Mouse (Mus musculus) brown adipose tissue, adult 24 weeks (tissue): ENCODE measurements at regions not wholly inside any gene's neighbourhood (a gene's known extent, or its start where the extent isn't known, plus 50 kb on each side); places are given as distances from the start of the nearest gene placed in this dataset.

ENCODE experiments used
- H3K27ac ChIP-seq: fragments of 200-500 bp; replicated peaks from 2 replicates; pipeline ENCODE4 v1.5.1; 2012; ENCODE audit warnings: low read depth, mild to moderate bottlenecking, low read length
- H3K4me1 ChIP-seq: fragments of 200-500 bp; 2 replicates; pipeline ENCODE4 v1.6.1; 2012; ENCODE audit warnings: low read length, mixed read lengths; ENCODE audit not compliant: control insufficient read depth, insufficient read depth, insufficient read length
- H3K4me3 ChIP-seq: fragments of 200-500 bp; 2 replicates; pipeline ENCODE4 v1.5.1; 2012; ENCODE audit warnings: low read depth, mild to moderate bottlenecking, low read length, moderate library complexity; ENCODE audit not compliant: insufficient read depth

DNA sequence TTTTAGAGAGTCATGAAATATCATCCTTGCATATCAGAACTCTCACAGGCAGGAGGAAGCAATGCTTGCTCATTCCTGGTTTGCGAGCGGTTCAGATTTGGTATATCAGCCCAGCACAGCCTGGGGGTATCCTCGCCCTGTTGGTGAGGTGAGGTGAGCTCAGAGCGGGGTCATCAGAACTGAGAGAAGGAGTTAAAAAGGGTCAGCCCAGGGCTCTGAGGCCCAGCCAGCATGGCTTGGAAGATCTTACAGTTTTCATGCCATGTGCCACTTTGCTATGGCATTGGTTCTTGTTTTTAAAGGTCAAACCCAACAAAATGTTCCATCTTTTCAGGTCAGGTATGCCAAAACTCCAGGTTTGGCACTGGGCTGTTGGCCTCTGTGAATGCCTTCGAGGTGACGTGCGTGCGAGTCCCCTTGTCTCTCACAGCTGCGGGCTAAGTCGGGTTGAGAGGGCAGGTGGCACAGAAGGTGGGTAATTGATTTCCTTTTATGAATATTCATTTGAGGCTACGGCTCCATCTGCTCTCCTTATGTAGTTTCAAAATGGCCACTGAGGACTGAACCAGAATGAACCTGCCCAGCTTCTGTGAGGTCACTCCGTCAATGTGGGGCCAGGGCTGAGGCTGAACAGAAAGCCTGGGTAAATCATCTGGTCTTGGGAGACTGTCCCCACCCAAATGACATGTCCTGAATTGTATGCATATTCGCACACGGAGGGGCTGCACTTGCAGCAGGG, 86.3 kb downstream of the Hhipl2 start:
- Histone ChIP-seq H3K4me1 (no peaks in the 10 kb centered on the region), H3K27ac (no peak overlapping the region), H3K4me3 (no peak overlapping the region)

DNA sequence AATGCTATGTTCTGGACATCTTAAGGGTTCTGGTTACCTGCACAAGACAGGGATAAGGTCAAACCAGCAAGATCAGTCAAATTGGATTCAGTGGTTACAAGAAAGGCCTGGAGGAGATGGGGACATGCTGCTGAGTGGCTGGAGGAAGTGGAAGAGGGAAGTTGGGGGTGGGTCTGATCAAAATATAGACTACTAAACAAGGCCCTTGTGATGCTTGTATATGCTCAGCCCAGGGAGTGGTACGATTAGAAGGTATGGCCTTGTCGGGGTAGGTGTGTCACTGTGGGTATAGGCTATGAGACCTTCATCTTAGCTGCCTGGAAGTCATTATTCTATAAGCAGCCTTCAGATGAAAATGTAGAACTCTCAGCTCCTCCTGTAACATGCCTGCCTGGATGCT, 89.9 kb downstream of the Hhipl2 start:
- Histone ChIP-seq H3K4me1 (no peaks in the 10 kb centered on the region), H3K27ac (no peak overlapping the region), H3K4me3 (no peak overlapping the region)

DNA sequence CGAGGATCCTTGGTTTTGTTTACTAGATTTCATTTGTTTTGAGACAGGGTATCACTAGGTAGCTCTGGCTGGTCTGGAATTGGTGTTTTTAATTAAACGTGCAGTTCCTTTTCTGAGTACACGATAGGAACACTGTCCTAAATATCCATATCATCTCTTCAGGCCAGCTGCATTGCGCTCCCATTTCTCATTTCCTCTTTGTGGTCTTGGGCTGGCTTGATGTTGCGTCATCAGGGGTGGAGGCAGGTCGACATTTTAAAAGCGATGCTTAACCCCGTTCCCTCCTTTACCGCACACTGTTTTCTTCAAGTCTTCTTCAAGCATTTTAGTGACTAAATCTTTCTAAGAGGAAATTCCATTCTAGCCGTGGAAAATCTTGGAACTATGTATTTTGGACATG, 92.7 kb downstream of the Hhipl2 start:
- no peaks in the 10 kb centered on the region for H3K4me1 ChIP-seq
- no peak overlapping the region for H3K27ac ChIP-seq
- no peak overlapping the region for H3K4me3 ChIP-seq

DNA sequence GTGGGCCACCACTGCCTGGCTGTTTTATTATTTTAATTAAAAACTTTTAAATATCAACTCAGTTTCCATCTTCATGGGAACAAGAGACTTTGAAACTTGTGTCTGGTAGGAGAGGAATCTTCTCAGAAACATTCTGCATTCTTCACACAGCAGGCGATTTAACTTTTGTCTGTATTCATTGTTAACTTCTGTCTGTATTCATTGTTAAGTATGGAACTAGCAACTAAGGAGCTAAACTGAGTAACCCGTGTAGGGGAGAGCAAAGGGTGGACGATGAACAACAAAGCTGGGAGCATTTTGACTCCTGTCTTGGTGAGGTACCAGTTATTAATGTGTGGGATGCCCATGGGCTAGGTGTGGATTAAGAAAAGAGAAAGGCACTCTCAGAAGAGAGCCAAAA, 95.9 kb downstream of the Hhipl2 start:
- Histone ChIP-seq H3K4me1 (no peaks in the 10 kb centered on the region), H3K27ac (no peak overlapping the region), H3K4me3 (no peak overlapping the region)

DNA sequence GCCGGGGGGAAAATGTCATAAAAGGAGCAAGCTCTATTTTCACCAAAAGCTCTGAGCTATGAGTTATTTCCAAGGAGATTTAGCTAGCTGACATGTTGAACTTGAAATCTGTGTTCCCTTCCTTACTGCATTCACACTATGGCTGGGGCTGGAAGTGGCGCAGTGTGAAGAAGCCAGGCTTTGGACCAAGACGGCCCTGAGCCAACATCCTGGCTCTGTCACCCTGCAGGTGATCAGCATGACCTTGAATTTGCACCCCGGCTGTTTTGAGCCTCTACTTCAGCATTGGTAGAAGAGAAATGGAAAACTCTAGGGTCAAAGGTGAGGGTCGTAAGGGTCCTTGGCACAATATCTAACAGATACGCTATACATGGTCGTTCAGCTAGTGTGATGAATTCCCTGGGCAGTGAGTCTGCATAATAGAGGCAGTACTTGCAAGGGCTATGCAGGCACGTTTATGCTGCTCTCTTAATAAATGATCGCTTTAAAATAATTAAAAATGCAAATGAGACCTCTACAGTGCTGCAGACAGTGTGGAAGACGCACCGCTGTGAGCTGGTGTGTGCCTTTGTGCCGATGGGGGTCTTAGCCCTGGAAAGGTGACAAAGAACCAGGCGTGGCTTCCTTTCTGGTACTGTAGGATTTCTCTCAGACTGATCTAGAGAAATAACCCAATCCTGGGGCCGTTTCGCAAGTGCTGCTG, 96.4 kb downstream of the Hhipl2 start:
- Histone ChIP-seq H3K27ac (no peak overlapping the region), H3K4me1 (no peaks in the 10 kb centered on the region), H3K4me3 (no peak overlapping the region)

DNA sequence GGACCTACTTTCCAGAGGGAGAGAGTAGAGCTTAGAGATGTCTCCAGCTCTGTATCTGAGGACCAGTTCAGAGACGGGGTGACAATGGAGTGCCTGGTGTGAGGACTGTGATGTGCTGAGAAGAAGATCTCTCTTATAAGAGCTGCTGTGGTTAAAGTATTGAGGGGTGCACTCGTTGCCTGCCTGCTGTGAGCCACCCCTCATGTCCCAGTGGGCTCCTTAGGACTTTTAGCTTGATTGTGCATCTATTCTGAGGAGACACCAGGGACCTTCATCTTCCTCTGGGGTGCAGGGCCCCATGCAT, 96.9 kb downstream of the Hhipl2 start:
- H3K4me1 ChIP-seq = no peaks in the 10 kb centered on the region

DNA sequence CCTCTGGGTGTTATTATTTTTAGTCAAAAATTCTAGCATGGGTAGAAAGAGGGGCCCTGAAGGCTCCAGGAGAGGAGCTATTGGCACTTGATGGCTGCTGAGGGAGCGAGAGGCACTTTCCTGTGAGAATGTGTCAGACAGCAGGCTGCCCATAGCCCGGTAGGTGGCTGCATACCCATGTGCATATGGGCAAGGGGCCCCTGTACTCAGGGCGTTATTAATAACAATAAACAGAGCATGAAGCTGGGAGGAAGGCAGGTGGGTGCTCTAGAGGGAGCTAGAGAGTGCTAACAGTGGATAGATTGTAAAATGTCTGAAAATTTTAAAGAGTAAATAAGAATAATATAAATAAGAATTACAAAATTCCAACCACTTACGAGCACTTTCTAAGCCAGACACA, 98.2 kb downstream of the Hhipl2 start:
- Histone ChIP-seq H3K4me1 (no peaks in the 10 kb centered on the region), H3K4me3 (no peak overlapping the region), H3K27ac (no peak overlapping the region)

More for the DNA sequence above, 96.9 kb downstream of the Hhipl2 start:
- Histone ChIP-seq H3K27ac (no peak overlapping the region), H3K4me3 (no peak overlapping the region)

DNA sequence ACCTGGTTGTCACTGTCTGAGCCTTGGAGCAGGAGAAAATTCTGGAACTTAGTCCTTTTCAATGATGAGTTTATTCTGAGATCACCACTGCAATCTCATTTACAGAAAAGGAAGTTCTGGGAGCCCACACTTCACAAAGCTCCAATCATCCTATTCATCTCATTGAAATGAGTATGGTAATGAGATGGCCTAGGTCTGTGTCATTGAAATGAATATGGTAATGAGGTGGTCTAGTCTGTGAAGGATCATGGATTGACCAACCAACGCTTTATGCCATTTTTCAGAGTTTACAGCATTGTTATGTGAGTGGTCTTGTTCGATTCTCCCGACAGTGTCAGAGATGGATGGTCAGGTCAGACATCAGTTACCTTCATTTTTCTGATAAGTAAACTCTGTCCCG, 99.2 kb downstream of the Hhipl2 start:
- Histone ChIP-seq H3K4me3 (no peak overlapping the region), H3K27ac (no peak overlapping the region), H3K4me1 (no peaks in the 10 kb centered on the region)

DNA sequence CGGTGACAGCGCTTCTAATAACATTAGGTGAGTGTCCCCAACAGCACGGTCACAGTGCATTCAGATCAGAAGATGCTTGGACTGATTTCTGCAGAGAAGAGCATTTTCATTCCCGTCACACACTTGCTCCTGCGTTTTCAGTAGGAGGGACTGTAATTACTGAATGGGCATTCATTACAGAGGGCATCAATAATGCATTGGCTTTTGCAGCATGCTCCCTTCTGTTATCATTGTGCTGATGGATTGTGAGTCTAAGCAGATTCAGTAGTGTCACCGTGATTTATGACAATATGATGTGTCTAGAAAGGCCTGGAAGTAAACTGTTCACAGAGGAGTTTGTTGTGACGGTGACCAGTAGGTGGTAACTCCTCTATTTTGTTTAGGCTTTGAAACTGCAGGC, 103.6 kb downstream of the Hhipl2 start:
- no peaks in the 10 kb centered on the region for H3K4me1 ChIP-seq
- no peak overlapping the region for H3K27ac ChIP-seq
- H3K4me3 ChIP-seq = no peak overlapping the region

DNA sequence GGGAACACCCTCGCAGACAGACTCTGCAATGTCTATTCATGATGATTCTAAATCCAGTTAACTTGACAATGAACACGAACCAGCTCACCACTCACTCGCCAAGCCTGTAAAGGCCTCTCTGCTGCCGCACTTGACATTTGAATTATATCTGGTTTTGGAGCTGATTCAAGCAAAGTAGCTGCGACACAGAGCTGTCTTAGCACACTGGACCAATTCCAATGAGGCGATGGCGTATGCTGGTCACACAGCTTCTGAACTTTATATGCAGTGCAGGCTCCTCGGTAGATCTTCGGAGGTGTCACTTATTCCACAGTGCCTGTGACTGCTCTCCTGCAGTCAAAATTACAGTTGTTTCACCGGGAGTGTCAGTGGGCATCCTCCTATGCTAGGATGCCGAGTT, 115.4 kb downstream of the Hhipl2 start:
- Histone ChIP-seq H3K27ac (no peak overlapping the region), H3K4me1 (no peaks in the 10 kb centered on the region), H3K4me3 (no peak overlapping the region)

DNA sequence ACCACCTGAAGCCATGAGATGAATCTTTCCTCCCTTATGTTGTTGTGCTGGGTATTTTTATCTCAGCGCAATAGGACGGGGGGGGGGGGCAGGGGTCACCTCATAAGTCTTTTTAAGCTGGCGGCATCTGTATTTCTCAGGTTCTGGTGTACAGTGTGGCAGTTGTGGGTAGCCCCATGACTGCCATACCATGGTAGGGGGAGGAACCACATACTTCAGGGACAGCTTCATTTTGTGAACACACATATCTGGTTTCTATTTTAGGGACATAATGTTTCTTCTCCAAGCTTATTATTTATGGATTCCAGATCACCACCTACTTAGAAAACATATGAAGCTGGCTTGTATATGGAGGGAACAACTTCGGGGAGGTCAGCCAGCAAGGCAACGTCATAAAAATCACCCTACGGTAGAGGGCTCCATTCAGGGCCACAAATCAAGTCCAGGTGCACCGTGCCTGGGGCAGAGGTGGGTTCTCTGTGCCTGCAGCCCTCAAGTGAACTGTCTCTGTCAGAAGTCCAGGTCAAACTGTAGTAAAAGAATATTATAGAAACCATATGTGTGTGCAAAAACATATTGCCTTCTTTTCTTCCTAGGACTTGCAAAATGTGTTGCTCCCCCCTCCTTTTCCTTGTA, 130.9 kb downstream of the Hhipl2 start:
- no peak overlapping the region for H3K4me3 ChIP-seq
- no peak overlapping the region for H3K27ac ChIP-seq
- no peaks in the 10 kb centered on the region for H3K4me1 ChIP-seq

DNA sequence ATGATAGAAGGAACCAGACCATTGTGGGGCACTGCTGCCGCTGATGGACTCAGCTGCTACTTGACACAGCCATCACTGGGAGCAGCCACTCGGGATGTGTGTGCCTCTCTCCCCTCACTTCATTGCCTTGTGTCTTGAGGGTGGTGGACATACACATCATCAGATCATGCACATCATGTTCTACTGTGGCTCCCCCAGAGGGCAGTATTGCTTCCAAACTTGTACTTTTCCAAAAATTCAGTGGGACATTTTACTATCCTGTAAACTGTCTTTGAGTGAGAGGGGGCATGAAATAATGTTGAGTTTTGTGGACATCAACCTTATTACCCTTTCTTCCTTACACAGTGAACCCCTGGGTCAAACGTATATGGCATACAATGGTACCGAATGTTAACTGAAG, 134.6 kb downstream of the Hhipl2 start:
- H3K27ac ChIP-seq = no peak overlapping the region
- H3K4me3 ChIP-seq = no peak overlapping the region
- H3K4me1 ChIP-seq = no peaks in the 10 kb centered on the region

DNA sequence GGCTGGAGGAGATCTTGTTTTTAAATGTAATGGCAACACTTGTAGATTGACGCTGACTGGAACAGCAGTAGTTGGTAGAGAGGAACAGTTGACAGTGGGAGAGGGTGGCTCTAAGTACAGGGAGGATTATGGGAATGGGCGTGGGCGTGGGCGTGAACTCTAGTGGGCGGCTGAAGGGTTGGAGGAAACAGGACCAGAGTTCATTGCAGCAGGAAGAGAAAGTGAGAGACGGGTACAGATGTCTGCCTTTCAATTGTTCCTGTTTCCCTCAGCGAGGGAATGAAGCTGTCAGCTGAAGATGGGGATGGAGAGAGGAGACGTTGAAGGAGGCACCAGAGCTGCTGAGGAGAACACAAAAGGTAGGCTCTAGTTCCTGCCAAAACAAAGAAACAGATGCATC, 135.2 kb downstream of the Hhipl2 start:
- Histone ChIP-seq H3K27ac (no peak overlapping the region), H3K4me3 (no peak overlapping the region), H3K4me1 (no peaks in the 10 kb centered on the region)

DNA sequence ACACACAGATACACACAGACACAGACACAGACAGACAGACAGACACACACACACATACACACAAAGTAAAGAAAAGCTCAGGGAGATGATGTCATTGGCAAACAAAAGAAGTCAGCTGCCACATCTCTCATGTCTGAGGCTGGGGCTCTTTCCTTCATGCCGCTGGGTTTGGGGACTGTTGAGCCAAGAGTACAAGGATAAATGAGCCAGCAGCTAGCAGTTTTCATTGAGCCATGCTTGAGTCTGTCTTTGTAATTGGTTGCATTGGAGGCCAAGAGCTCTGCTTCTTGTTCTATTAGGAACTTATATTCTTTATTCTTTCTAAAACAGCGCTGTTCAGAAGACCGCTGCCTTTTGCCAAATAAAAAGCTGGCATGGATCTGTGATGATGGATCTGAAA, 144.8 kb downstream of the Hhipl2 start:
- Histone ChIP-seq H3K27ac (no peak overlapping the region), H3K4me3 (no peak overlapping the region), H3K4me1 (no peaks in the 10 kb centered on the region)

DNA sequence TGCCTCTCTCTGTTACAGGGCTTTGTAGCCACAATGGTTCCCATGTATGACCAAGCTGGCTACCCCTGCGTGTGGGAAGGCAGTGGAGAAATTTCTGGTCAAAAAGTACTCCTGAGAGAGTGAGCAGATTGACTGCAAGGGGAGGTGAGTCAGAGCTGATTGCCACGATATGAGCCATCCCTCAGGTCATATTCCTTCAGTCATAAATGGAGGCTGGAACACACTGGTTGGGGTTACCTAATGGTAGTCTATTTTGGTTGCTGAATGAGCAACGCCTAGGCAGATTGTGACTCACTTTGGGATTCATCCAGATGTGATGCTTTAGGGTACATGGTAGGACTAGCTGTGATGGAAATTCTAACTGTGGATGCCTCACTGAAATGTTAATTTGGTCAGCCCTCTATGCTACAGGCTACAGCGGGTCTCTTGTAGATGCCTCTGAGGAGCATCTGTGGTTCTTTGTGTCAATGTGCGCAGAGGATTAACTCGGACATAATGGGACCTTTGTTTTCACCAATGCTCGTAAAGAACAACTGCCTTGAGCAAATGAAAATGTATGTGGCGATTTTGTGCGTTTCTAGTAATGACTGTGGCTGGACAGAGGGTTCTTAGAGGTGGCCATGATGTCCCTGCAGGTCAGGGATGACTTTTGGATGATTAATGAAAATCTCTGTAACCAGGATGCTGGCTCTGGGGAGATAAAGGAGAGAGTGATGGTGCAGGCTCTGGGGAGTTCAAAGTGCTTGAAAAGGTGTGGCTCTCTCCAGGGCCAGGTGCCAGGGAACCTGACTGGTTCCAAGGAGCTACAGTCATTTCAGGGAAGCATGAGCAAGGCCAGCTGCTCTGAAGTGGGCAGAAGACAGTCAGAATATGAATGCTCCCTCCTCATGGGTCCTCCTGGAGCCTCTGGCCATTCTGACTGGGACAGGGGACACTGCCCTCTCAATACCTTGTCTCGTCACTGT, 155.9 kb downstream of the Hhipl2 start:
- no peak overlapping the region for H3K27ac ChIP-seq
- no peak overlapping the region for H3K4me3 ChIP-seq
- no peaks in the 10 kb centered on the region for H3K4me1 ChIP-seq
